Mouse (Mus musculus) urinary bladder, postnatal 25 days (tissue): ENCODE data around the gene Akap9.
"Not testable (repeated sequence)": the region's sequence is repeated elsewhere in the genome, so short reads cannot be mapped to it uniquely, and the experiment has no call there.

Experiments
- DNase-seq: peaks from one replicate; pipeline ENCODE4 v3.0.0; 2022; ENCODE audit warnings: low spot score

The Akap9 gene

GRCm38 (mm10) chr5:4039351-4039750 is 111.5 kb downstream of the Akap9 start:
- DNase-seq, result no peak

DNA sequence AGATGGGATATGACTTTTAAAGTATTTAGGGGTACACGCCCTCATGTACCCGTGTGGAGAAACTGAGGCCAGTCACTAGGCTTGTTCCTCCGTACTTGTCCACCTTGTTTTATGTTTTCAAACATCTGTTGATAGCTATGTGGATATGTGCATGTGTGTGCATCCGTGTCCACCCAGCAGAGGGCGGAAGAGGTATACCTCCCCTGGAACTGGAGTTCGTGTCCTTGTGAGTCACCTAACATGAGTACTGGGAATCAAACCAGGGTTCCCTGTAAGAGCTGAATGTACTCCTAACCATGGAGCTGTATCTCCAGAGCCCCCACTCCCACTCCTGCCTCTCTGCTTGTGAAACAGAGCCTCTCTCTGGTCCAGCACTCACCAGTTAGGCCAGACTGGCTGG is 112.5 kb downstream of the Akap9 start:
- DNase-seq, result no peak

DNA sequence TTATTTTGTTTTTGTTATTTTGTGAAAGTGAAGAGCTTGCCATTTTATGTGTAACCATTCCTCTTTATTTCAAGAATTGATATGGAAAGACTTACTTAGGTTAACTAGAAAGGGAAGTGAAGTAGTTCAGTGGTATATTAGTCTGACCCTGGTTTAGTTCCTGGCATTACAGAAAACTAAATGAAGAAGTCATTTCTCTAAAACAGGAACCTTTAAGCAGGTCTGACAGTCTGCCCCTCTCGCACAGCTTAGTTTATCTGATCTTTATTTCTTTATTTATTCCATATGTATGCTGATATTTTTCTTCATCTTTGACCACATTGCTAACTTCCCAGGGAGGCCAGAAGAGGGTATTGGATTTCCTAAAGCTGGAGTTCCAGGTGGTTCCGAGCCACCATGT is 113.1 kb downstream of the Akap9 start:
- no peak for DNase-seq

DNA sequence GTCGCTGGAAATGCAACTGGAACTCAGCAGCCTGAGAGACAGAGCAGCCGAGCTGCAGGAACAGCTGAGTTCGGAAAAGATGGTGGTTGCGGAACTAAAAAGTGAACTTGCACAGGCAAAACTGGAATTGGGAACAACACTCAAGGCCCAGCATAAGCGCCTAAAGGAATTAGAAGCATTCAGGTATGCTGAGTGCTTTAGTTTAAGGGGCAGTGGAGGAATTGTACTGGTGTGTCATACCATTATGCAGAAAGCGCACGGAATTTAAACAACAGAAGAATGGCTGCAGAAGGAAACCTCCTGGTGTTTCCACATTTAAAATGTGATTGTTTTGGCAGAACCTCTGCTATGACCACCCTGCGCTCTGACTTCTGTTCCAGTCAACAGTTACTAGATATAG is 132.5 kb downstream of the Akap9 start:
- DNase-seq, result no peak

GRCm38 (mm10) chr5:4066476-4067115 is 138.7 kb downstream of the Akap9 start:
- no peak for DNase-seq

- no peak for DNase-seq
Measured at GRCm38 (mm10) chr5:4067203-4067602, 139.3 kb downstream of the Akap9 start.

- DNase-seq, result no peak
Measured at GRCm38 (mm10) chr5:4079086-4079485, 151.2 kb downstream of the Akap9 start.

- no peak for DNase-seq
Measured at GRCm38 (mm10) chr5:4080861-4081260, 153.0 kb downstream of the Akap9 start.

DNA sequence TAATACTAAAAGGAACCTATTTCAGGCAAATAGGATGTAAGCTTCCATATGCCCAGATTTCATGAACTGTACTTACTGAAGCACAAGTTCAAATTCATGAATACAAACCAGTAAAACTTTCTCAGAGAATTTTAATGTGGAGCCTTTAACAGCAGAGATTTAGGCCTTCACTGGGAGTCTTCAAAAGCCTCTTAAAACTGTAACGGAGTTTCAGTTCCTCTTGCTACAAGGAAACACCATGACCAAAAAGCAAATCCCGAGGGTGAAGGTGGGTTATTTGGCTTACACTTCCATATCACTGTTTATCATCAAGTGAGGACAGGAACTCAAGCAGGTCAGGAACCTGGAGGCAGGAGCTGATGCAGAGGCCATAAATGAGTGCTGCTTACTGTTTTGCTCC is 153.7 kb downstream of the Akap9 start:
- no peak for DNase-seq

GRCm38 (mm10) chr5:4084948-4085347 is 157.1 kb downstream of the Akap9 start:
- no peak for DNase-seq

DNA sequence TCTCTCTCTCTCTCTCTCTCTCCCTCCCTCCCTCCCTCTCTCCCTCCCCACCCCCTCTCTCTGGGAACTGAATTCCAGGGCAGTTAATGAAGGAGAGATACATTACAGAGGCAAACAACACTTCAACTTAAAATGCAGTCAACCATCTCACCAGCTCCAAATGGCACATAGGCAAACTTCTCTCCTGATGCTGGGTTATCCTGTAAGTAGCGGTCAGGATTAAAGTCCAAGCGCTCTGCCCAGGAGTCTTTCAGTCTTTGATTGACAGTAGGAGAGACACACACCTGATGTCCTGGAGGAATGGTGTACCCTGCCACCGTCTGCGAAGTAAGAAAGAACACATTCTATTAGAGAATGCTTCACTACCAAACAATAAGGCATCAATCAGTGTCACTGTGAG is 158.5 kb downstream of the Akap9 start:
- no peak for DNase-seq

DNA sequence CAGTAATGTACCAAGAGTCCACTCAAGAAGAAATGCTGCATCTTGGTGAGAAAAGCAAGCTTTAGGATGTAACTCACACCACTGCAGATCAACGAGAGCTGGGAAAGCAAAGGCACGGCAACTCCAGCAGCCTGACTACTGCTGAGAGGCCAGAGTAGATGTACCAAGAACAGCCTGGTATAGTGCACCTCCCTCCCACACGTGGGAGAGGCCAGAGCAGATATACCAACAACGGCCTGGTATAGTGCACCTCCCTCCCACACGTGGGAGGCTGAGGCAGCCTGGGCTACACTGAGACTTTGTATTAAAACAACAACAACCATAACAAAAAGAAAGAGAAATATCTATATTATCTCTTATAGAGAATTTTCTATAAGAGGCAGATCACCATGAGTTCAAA is 160.3 kb downstream of the Akap9 start:
- no peak for DNase-seq

GRCm38 (mm10) chr5:4094471-4094870 is 166.6 kb downstream of the Akap9 start:
- no peak for DNase-seq

DNA sequence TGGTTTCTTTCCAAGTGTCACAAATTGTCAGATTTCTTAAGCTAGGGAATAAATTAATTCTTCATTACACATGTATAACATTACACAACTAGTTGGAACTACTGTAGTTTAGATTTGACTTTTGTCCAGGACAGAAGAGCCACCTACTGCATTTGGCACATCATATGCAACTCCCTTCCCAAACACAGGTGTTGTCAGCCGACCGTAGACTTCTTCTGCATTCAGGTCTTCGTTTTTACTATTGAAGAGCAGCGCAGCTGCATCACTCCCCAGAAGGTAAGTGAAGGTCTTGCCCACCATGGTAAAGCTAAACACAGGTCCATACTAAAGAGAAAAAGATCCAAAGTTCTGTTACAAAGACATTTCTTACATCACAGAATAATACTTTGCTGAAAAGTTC is 173.2 kb downstream of the Akap9 start:
- DNase-seq, result no peak

DNA sequence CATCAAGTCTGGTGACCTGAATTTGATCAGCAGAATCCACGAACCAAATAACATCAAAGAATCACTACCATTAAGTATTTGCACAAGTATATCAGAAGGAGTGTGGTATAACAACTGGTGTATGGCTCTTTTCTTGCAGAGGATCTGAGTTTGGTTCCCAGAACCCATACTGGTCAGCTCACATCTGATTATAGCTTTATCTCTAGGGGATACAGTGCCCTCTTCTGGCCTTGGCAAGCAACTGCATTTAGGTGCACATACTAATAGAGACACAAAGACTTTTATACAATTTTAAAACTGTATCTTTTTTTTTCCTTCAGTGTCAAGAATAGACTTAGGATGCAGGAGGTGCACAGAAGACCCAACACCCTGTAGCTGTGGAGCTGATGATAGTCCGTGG is 173.9 kb downstream of the Akap9 start:
- DNase-seq, result no peak

DNA sequence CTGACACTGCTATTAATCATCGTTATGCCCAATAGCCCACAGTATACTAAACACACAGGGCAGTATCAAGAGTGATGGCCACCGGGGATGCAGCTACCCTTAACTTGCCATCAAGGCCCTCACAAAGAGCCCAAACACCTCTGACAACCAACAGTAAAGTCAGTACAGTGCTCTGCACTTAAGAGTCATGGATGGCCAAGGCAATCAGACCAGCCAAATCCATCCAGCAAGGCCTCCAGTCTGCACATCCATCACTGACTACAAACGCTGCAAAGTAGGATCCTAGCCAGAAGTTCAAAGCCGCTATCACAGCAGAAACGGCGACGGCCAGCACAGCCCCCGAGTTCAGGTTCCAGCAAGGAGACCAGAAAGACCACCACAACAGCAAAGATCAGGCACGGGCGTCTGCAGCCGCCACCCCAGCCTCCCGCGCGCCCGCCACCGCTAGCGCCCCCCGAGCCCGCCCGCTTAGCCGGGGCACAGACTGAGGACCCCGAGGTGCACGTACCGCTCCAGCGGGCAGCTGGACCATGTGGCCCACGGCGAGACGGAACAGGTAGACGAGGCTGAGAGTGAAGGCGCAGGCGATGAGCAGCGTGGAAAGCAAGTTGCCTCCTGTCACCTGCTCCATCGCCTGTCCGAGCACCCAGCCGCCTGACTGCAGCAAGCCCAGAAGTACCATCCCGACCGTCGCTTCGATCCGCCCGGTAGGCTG is 175.9 kb downstream of the Akap9 start:
- no peak for DNase-seq

DNA sequence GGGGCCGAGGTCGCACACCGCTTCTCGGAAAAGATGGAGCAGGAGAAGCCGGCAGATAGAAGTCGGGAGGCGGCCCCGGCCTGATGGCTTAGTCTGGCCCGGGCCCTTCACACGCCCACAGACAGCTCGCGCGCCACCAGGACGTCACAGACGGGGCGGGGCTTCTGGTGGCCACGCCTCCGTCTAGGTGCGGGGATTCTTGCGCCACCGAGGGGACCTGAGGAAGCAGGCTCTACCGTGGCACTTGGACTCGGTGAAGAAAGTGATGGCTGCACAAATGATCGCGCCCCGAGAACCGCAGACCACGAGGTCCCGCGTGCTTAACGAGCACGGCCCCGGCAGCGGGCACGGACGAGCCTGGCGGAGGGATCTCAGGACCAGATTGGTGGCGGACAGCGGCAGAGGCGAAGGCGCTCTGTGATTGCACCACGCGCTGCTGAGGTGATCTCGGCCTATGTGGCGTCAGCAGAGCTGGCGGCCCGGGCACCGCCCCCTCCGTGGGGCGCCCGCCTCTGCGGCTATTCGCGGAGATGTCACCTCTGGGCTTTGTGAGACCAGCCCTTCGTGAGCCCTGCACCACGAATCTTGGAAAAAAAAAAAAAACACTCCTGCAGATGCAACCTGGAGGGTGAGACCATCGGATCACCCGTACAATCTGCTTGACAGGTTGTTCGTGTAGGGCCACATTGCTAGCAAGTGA is 176.6 kb downstream of the Akap9 start, which contains the start of gene Cyp51:
Cyp51 (minus strand) TSS at position 406 of the 700 bp plus-strand sequence.
- peak; percentile 88 for DNase-seq

- no peak for DNase-seq
Measured at GRCm38 (mm10) chr5:4105651-4106186, 177.9 kb downstream of the Akap9 start.

- DNase-seq, result not testable (repeated sequence)
Measured at GRCm38 (mm10) chr5:4107056-4107455, 179.2 kb downstream of the Akap9 start.

GRCm38 (mm10) chr5:4112570-4113098 is 184.8 kb downstream of the Akap9 start:
- no peak for DNase-seq
